Mouse (Mus musculus): ENCODE measurements around the gene Lef1.

GRCm38 (mm10) chr3:131135434-131135833 lies 25.2 kb downstream of the Lef1 start:
- TF ChIP-seq POLR2A (IDR thresholded peaks at IDR 0.05; ENCODE audit: insufficient read depth, low read depth, low read length) (no peak), CTCF (IDR thresholded peaks at IDR 0.05) (no peak)

Measured in heart, adult 2 months (tissue).